Mouse (Mus musculus): ENCODE results near the gene Naif1. TPM values are rescaled to one million over a fixed set of nuclear protein-coding genes. Genes with fewer than 3 reads are reported as not detected.

Gene Naif1
- polyA plus RNA-seq, 1 experiment from 2014 or later: 5.4 TPM

- no peak overlapping the region for H3K27ac ChIP-seq (ENCODE audit: low read depth, low read length)
- no peaks in the 10 kb centered on the region for H3K27me3 ChIP-seq (ENCODE audit: control insufficient read depth, insufficient read depth, low read length)
- WGBS: 88% methylated on average over 2 of the region's 2 CpGs
- H3K4me3 ChIP-seq (ENCODE audit: low read depth, low read length): no peak overlapping the region
- peaks cover 67% of the 10 kb centered on the region for H3K36me3 ChIP-seq (ENCODE audit: control insufficient read depth, insufficient read depth, low read length)
- no peaks in the 10 kb centered on the region for H3K9me3 ChIP-seq (ENCODE audit: control insufficient read depth, low read length)
- no peaks in the 10 kb centered on the region for H3K4me1 ChIP-seq (ENCODE audit: control insufficient read depth, insufficient read depth, low read length)
- H3K9ac ChIP-seq (replicated peaks; ENCODE audit: low read depth, low read length): no peak overlapping the region
- no peak for ATAC-seq (ENCODE audit: low read depth)
- H3K4me2 ChIP-seq (ENCODE audit: low read depth, low read length): no peak overlapping the region
Observed at GRCm38 (mm10) chr2:32416556-32416955, 33.7 kb upstream of the Naif1 start.

- no peak overlapping the region for H3K9ac ChIP-seq (replicated peaks; ENCODE audit: low read depth, low read length)
- WGBS: 93% methylated on average over 8 of the region's 8 CpGs
- no peaks in the 10 kb centered on the region for H3K4me1 ChIP-seq (ENCODE audit: control insufficient read depth, insufficient read depth, low read length)
- H3K36me3 ChIP-seq (ENCODE audit: control insufficient read depth, insufficient read depth, low read length): peaks cover 67% of the 10 kb centered on the region
- no peak overlapping the region for H3K4me3 ChIP-seq (ENCODE audit: low read depth, low read length)
- ATAC-seq (ENCODE audit: low read depth): no peak
- no peak overlapping the region for H3K27ac ChIP-seq (ENCODE audit: low read depth, low read length)
- no peak overlapping the region for H3K4me2 ChIP-seq (ENCODE audit: low read depth, low read length)
- H3K9me3 ChIP-seq (ENCODE audit: control insufficient read depth, low read length): no peaks in the 10 kb centered on the region
- H3K27me3 ChIP-seq (ENCODE audit: control insufficient read depth, insufficient read depth, low read length): no peaks in the 10 kb centered on the region
Observed at GRCm38 (mm10) chr2:32417486-32417885, 32.8 kb upstream of the Naif1 start.

GRCm38 (mm10) chr2:32418430-32419151, 31.7 kb upstream of the Naif1 start:
- no peaks in the 10 kb centered on the region for H3K9me3 ChIP-seq (ENCODE audit: control insufficient read depth, low read length)
- no peak overlapping the region for H3K27ac ChIP-seq (ENCODE audit: low read depth, low read length)
- H3K4me2 ChIP-seq (ENCODE audit: low read depth, low read length): no peak overlapping the region
- H3K4me3 ChIP-seq (ENCODE audit: low read depth, low read length): no peak overlapping the region
- H3K36me3 ChIP-seq (ENCODE audit: control insufficient read depth, insufficient read depth, low read length): peaks cover 67% of the 10 kb centered on the region
- H3K27me3 ChIP-seq (ENCODE audit: control insufficient read depth, insufficient read depth, low read length): no peaks in the 10 kb centered on the region
- H3K4me1 ChIP-seq (ENCODE audit: control insufficient read depth, insufficient read depth, low read length): peaks cover 4% of the 10 kb centered on the region; the same call in 1 of the 2 replicates
- WGBS: 94% methylated on average over 12 of the region's 12 CpGs
- ATAC-seq (ENCODE audit: low read depth): no peak
- H3K9ac ChIP-seq (replicated peaks; ENCODE audit: low read depth, low read length): no peak overlapping the region

- H3K4me1 ChIP-seq (ENCODE audit: control insufficient read depth, insufficient read depth, low read length): peaks cover 12% of the 10 kb centered on the region; the same call in 1 of the 2 replicates
- H3K9me3 ChIP-seq (ENCODE audit: control insufficient read depth, low read length): no peaks in the 10 kb centered on the region
- H3K27ac ChIP-seq (ENCODE audit: low read depth, low read length): no peak overlapping the region
- H3K9ac ChIP-seq (replicated peaks; ENCODE audit: low read depth, low read length): no peak overlapping the region
- ATAC-seq (ENCODE audit: low read depth): no peak
- WGBS: 94% methylated on average over 3 of the region's 3 CpGs
- H3K4me2 ChIP-seq (ENCODE audit: low read depth, low read length): no peak overlapping the region
- no peak overlapping the region for H3K4me3 ChIP-seq (ENCODE audit: low read depth, low read length)
- peaks cover 60% of the 10 kb centered on the region for H3K36me3 ChIP-seq (ENCODE audit: control insufficient read depth, insufficient read depth, low read length)
- no peaks in the 10 kb centered on the region for H3K27me3 ChIP-seq (ENCODE audit: control insufficient read depth, insufficient read depth, low read length)
Observed at GRCm38 (mm10) chr2:32419359-32419758, 30.9 kb upstream of the Naif1 start.

- WGBS: 93% methylated on average over 12 of the region's 12 CpGs
- Histone ChIP-seq H3K9me3 (ENCODE audit: control insufficient read depth, low read length) (no peaks in the 10 kb centered on the region), H3K4me3 (ENCODE audit: low read depth, low read length) (no peak overlapping the region), H3K27me3 (ENCODE audit: control insufficient read depth, insufficient read depth, low read length) (no peaks in the 10 kb centered on the region), H3K27ac (ENCODE audit: low read depth, low read length) (no peak overlapping the region), H3K36me3 (ENCODE audit: control insufficient read depth, insufficient read depth, low read length) (peaks cover 57% of the 10 kb centered on the region), H3K4me2 (ENCODE audit: low read depth, low read length) (no peak overlapping the region), H3K4me1 (ENCODE audit: control insufficient read depth, insufficient read depth, low read length) (peaks cover 13% of the 10 kb centered on the region; the same call in 1 of the 2 replicates), H3K9ac (replicated peaks; ENCODE audit: low read depth, low read length) (no peak overlapping the region)
- ATAC-seq (ENCODE audit: low read depth): no peak
Observed at GRCm38 (mm10) chr2:32420066-32420608, 30.1 kb upstream of the Naif1 start.

GRCm38 (mm10) chr2:32420647-32421046, 29.6 kb upstream of the Naif1 start:
- Histone ChIP-seq H3K9me3 (ENCODE audit: control insufficient read depth, low read length) (no peaks in the 10 kb centered on the region), H3K9ac (replicated peaks; ENCODE audit: low read depth, low read length) (no peak overlapping the region), H3K4me2 (ENCODE audit: low read depth, low read length) (no peak overlapping the region), H3K4me3 (ENCODE audit: low read depth, low read length) (no peak overlapping the region), H3K4me1 (ENCODE audit: control insufficient read depth, insufficient read depth, low read length) (peaks cover 13% of the 10 kb centered on the region; the same call in 1 of the 2 replicates), H3K27ac (ENCODE audit: low read depth, low read length) (no peak overlapping the region), H3K27me3 (ENCODE audit: control insufficient read depth, insufficient read depth, low read length) (no peaks in the 10 kb centered on the region), H3K36me3 (ENCODE audit: control insufficient read depth, insufficient read depth, low read length) (peaks cover 52% of the 10 kb centered on the region)
- ATAC-seq (ENCODE audit: low read depth): no peak
- WGBS: 90% methylated on average over 6 of the region's 6 CpGs

- Histone ChIP-seq H3K4me3 (ENCODE audit: low read depth, low read length) (no peak overlapping the region), H3K27ac (ENCODE audit: low read depth, low read length) (no peak overlapping the region), H3K9ac (replicated peaks; ENCODE audit: low read depth, low read length) (no peak overlapping the region), H3K36me3 (ENCODE audit: control insufficient read depth, insufficient read depth, low read length) (peaks cover 40% of the 10 kb centered on the region), H3K27me3 (ENCODE audit: control insufficient read depth, insufficient read depth, low read length) (no peaks in the 10 kb centered on the region), H3K4me1 (ENCODE audit: control insufficient read depth, insufficient read depth, low read length) (peaks cover 13% of the 10 kb centered on the region; the same call in 1 of the 2 replicates), H3K9me3 (ENCODE audit: control insufficient read depth, low read length) (no peaks in the 10 kb centered on the region), H3K4me2 (ENCODE audit: low read depth, low read length) (no peak overlapping the region)
- ATAC-seq (ENCODE audit: low read depth): no peak
- WGBS: 97% methylated on average over 6 of the region's 6 CpGs
Observed at GRCm38 (mm10) chr2:32421851-32422251, 28.4 kb upstream of the Naif1 start.

- no peaks in the 10 kb centered on the region for H3K27me3 ChIP-seq (ENCODE audit: control insufficient read depth, insufficient read depth, low read length)
- H3K9me3 ChIP-seq (ENCODE audit: control insufficient read depth, low read length): no peaks in the 10 kb centered on the region
- peak overlapping the region; percentile 66 for H3K27ac ChIP-seq (ENCODE audit: low read depth, low read length)
- peak overlapping the region; percentile 59 for H3K4me2 ChIP-seq (ENCODE audit: low read depth, low read length)
- peak overlapping the region; percentile 28 for H3K4me3 ChIP-seq (ENCODE audit: low read depth, low read length)
- peaks cover 21% of the 10 kb centered on the region for H3K36me3 ChIP-seq (ENCODE audit: control insufficient read depth, insufficient read depth, low read length)
- H3K9ac ChIP-seq (replicated peaks; ENCODE audit: low read depth, low read length): peak overlapping the region; percentile 41
- H3K4me1 ChIP-seq (ENCODE audit: control insufficient read depth, insufficient read depth, low read length): peaks cover 27% of the 10 kb centered on the region
- ATAC-seq (ENCODE audit: low read depth): peak; percentile 89; the same call in 1 of the 2 replicates
- 3% methylated on average over 14 of the region's 14 CpGs for WGBS
Observed at GRCm38 (mm10) chr2:32423481-32424331, 26.6 kb upstream of the Naif1 start.
